Mouse (Mus musculus): ENCODE results near the gene Spcs3.
"Not testable (repeated sequence)": the region's sequence is repeated elsewhere in the genome, so short reads cannot be mapped to it uniquely, and the experiment has no call there.

Gene Spcs3

GRCm38 (mm10) chr8:54529382-54530296 is at the start of gene Spcs3, which contains the start of gene Asb5:
TSS of gene Spcs3 (minus strand) at chr8:54529998.
TSS of gene Asb5 (plus strand) at chr8:54529580.
- DNase-seq (ENCODE audit: low spot score in 2 of 2): peak; percentile 89 to 94

DNA sequence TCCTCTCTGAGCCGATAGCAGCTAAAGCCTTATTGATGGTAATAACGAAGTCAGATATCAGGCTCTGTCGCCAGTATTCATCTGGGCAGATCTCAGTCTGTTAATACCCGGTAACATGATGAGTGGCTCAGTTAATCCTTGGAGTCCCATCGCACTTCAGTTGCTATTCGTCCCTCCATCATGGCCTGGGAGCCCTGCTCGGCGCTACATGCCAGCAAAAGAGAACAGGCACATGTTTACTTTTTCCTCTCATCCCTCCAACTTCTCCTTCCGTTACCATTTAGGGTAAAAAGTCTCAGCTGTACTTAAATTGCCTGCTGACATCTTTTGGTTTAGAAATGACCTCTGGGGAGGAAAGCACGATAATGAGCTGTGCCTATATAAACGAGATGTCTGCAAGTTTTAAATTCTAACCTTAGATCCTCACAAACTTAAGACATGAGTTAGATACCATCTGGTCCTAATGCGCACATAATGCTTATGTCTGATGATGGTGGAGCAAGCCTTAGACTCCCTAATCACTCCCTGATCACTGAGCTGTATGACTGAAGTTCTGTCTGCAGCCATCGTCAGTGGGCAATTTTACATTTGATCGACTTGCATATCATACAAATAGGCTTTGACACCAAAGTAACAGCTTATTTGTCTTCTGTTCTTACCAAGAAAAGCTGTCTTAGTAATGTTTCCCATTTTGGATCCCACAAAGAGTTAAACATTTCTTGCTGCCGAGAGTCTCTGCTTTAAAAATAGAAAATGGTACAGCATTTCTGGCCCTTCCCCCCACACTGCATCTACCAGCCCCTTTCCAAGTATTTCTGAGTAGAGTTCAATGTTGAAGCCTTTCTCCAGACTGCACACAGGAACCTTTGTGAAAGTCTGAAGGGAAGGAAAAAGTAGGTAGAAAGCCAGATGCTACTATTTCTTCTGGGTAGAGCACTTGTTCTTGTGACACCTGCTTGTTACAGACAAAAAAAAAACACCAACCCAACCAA is 41.1 kb upstream of the Spcs3 start:
- no peak for DNase-seq (ENCODE audit: low spot score in 2 of 2)

- no peak for DNase-seq (ENCODE audit: low spot score in 2 of 2)
Observed at GRCm38 (mm10) chr8:54567168-54567567, 37.4 kb upstream of the Spcs3 start.

GRCm38 (mm10) chr8:54565603-54566260 is 35.9 kb upstream of the Spcs3 start:
- no peak for DNase-seq (ENCODE audit: low spot score in 2 of 2)

- DNase-seq (ENCODE audit: low spot score in 2 of 2): no peak
Observed at GRCm38 (mm10) chr8:54565181-54565580, 35.4 kb upstream of the Spcs3 start.

DNA sequence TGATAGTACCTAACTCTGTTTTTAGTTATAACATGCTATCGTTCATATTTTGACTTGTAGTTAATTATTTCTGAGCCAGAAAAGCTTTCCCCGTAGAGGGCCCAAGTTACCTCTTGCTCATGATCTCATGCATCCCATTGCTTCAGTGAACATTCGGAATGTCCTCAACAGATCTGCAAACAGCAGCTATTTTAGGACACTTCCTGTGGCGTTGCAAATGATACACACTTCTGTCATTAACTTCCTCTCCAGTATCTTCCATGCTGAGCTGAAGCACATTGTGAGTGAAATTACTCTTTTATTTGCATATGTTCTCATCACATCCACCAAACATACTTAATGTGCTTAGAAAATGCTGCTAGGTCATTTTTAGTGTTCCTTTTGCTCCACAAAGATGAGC is 32.3 kb upstream of the Spcs3 start:
- no peak for DNase-seq (ENCODE audit: low spot score in 2 of 2)

GRCm38 (mm10) chr8:54554921-54555320 is 25.1 kb upstream of the Spcs3 start:
- no peak for DNase-seq (ENCODE audit: low spot score in 2 of 2)

GRCm38 (mm10) chr8:54550026-54550574 is 20.3 kb upstream of the Spcs3 start:
- DNase-seq (ENCODE audit: low spot score in 2 of 2): no peak

DNA sequence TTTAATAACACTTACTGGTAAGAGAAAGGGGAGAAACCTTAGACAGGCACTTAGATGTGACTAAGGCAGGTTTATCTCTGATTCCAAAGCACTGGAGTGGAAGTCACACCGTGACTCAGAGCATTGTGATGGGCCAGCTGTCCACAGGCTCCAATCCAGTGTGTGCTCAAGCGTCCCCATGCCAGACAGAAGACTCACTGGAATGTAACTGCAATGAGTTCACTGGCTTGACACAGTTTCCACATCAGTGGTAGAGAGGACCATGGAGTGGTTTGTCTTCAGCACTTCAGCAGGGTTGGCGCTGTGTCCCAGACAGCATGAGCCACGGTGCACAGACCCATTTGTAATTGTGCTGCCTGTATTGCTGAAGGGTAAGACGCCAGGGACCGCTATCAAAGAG is 18.6 kb upstream of the Spcs3 start:
- no peak for DNase-seq (ENCODE audit: low spot score in 2 of 2)

GRCm38 (mm10) chr8:54541331-54541730 is 11.5 kb upstream of the Spcs3 start:
- no peak for DNase-seq (ENCODE audit: low spot score in 2 of 2)

DNA sequence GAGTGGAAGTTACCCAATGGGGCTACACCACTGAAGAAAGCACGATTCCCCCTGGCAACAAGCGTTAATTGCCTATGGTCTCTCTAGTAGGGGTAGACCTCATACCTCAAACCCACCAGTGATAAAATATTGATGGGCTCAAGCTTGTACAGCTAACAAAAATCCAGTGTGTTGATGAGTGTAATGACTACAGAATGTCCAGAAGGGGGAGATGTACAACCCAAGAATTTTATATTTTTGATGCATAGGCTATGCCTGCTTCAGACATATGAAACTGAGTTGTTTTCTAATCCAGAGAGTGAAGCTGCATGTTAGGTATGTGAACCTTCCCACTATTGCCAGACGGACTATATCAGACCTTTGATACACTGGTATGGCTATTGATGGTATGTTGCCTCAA is 7.5 kb upstream of the Spcs3 start:
- no peak for DNase-seq (ENCODE audit: low spot score in 2 of 2)

DNA sequence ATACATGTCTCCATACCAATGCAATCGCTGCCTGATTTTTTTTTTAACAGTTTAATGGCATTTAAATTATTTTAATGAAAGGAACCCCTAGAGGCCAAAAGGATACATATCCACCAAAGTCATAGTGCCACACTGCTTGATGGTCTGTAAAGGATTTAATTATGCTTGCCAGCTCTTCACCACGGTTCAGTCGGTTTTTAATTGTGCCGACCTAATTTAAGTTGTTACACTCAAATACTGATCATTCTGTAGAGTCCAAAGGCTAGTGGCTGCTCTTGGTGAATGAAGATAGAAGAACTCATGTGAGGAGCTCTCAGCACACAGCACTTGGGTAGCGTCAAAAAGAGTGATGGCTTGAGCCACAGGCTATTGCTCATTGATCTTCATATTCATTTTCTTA is 5.4 kb upstream of the Spcs3 start:
- no peak for DNase-seq (ENCODE audit: low spot score in 2 of 2)

DNA sequence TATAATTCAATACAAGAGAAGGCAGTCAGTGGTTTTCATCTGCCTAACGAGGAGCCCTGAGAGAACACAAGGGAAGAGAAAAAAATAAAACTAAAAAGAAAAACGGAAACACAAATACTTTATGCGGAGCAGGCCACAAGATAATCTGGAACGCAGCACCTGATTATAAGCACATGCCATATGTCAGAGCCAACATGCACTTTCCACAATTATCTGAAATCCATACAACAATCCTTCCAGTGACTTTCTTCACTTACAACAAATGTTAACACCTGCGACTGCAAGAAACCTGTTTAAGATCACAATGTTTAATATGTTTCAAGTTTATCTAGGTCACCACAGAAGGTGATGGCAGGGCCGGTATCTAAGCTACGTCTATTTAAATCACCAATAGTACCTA is 1.2 kb downstream of the Spcs3 start:
- DNase-seq (ENCODE audit: low spot score in 2 of 2): no peak

GRCm38 (mm10) chr8:54526700-54527099 is 3.1 kb downstream of the Spcs3 start:
- DNase-seq (ENCODE audit: low spot score in 2 of 2): no peak

- no peak for DNase-seq (ENCODE audit: low spot score in 2 of 2)
Observed at GRCm38 (mm10) chr8:54525606-54526005, 4.2 kb downstream of the Spcs3 start.

- no peak for DNase-seq (ENCODE audit: low spot score in 2 of 2)
Observed at GRCm38 (mm10) chr8:54520516-54520915, 9.3 kb downstream of the Spcs3 start.

- no peak for DNase-seq (ENCODE audit: low spot score in 2 of 2)
Observed at GRCm38 (mm10) chr8:54518756-54519460, 10.9 kb downstream of the Spcs3 start.

- DNase-seq (ENCODE audit: low spot score in 2 of 2): not testable (repeated sequence)
Observed at GRCm38 (mm10) chr8:54512200-54512599, 17.6 kb downstream of the Spcs3 start.

DNA sequence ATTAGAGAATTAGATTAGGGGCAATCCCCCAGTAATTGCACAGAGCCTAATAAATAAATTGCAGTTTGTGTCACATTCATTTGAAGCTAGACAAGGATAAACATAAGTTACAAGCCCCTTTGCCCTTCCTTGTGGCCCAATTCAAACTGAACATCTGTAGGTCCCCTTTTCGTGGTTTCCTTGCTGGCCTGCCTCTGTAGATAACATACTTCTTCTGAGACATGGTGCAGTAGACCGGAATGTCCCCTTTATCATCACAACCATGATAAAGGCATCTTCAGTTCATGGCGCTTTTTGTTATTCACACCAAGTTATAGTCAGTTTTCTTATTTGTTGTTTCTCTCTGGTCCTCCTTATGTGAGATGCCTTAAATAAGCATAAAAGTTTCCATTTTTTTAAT is 18.0 kb downstream of the Spcs3 start:
- DNase-seq (ENCODE audit: low spot score in 2 of 2): no peak

- DNase-seq (ENCODE audit: low spot score in 2 of 2): no peak
Observed at GRCm38 (mm10) chr8:54509221-54509721, 20.5 kb downstream of the Spcs3 start.

GRCm38 (mm10) chr8:54508814-54509213 is 21.0 kb downstream of the Spcs3 start:
- no peak for DNase-seq (ENCODE audit: low spot score in 2 of 2)
